Mouse (Mus musculus) midbrain, postnatal 0 days (tissue): ENCODE measurements around the gene Inhbe. TPM values are rescaled to one million over a fixed set of nuclear protein-coding genes. Genes with fewer than 3 reads are reported as not detected.

Experiments used
- ATAC-seq: fragments of 200-750 bp; cut with Nextera tagmentation; 2 replicates; pipeline ENCODE4 v1.8.0; 2017; ENCODE audit warnings: moderate number of reproducible peaks, mild to moderate bottlenecking, moderate TSS enrichment, moderate library complexity; ENCODE audit not compliant: low FRiP score
- DNase-seq: peaks from one replicate; pipeline ENCODE4 v3.0.0-alpha.2; 2015; ENCODE audit warnings: low spot score
- H3K27ac ChIP-seq: fragments of 300-500 bp; sonication (generic); 2 replicates; pipeline ENCODE4 v1.5.1; 2014; ENCODE audit warnings: low read depth, mild to moderate bottlenecking, low read length, mixed read lengths
- H3K27me3 ChIP-seq: fragments of 300-500 bp; sonication (generic); 2 replicates; pipeline ENCODE4 v1.6.1; 2014; ENCODE audit warnings: low read length, control low read depth, mixed read lengths; ENCODE audit not compliant: insufficient read depth
- H3K36me3 ChIP-seq: fragments of 300-500 bp; sonication (generic); 2 replicates; pipeline ENCODE4 v1.6.1; 2014; ENCODE audit warnings: low read length, control low read depth, mixed read lengths; ENCODE audit not compliant: insufficient read depth
- H3K4me1 ChIP-seq: fragments of 300-500 bp; sonication (generic); 2 replicates; pipeline ENCODE4 v1.6.1; 2014; ENCODE audit warnings: mild to moderate bottlenecking, control low read depth, antibody characterized with exemption, low read length, mixed read lengths; ENCODE audit not compliant: insufficient read depth
- H3K4me2 ChIP-seq: fragments of 300-500 bp; sonication (generic); 2 replicates; pipeline ENCODE4 v1.6.1; 2014; ENCODE audit warnings: low read depth, mild to moderate bottlenecking, low read length, mixed read lengths; ENCODE audit not compliant: poor library complexity, severe bottlenecking
- H3K4me3 ChIP-seq: fragments of 300-500 bp; sonication (generic); 2 replicates; pipeline ENCODE4 v1.5.1; 2014; ENCODE audit warnings: low read depth, mild to moderate bottlenecking, low read length, moderate library complexity
- H3K9ac ChIP-seq: fragments of 300-500 bp; sonication (generic); replicated peaks from 2 replicates; pipeline ENCODE4 v1.6.1; 2014; ENCODE audit warnings: mild to moderate bottlenecking, low read length, moderate library complexity, mixed read lengths; ENCODE audit not compliant: poor library complexity, severe bottlenecking
- H3K9me3 ChIP-seq: fragments of 300-500 bp; sonication (generic); 2 replicates; pipeline ENCODE4 v1.6.1; 2016; ENCODE audit warnings: low read length, control low read depth
- CTCF ChIP-seq: IDR thresholded peaks from 2 replicates; pipeline ENCODE4 v1.5.1; 2016; ENCODE audit warnings: antibody characterized with exemption, mild to moderate bottlenecking
- WGBS: fragments of 180-500 bp; shearing (Covaris S2); extraction: QIAGEN DNeasy Blood & Tissue Kit; methylation state at CpG from one replicate; pipeline ENCODE4 v1.1.7; 2014; 5-methylcytosine and 5-hydroxymethylcytosine counted together
- polyA plus RNA-seq: library from polyadenylated mRNA; unstranded; fragments of >200 nt; fragmentation: Nextera tagmentation; extraction: Ambion mirVana; gene quantifications from 2 replicates; pipeline ENCODE4 v1.2.1, GENCODE M21; 2015
- total RNA-seq: library from RNA; depleted of rRNA; stranded (reverse); fragments of >200 nt; gene quantifications from 2 replicates; pipeline ENCODE4 v1.2.3, GENCODE M21; 2014

Inhbe gene
- total and polyA plus RNA-seq, 2 experiments from 2014 or later = not detected

DNA sequence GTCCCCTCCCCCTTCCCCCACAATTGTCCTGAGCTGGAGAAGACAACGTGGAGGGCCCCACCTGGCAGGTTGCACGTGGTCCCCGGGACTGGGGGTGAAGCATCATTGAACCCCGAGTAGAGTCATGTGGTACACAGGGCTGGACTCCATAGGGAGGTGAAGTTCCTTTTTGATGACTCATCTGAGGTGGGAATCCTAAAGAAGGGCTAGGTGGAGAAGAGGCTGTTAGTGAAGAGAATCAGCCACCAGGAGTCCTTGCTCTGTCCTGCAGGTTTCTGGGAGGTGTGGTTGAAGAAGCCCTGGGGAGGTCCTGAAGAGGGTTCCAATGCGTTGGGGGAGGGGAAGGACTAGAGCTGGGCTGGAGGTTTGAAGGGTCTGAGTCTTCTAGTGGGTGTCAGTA is 17.3 kb downstream of the Inhbe start:
- H3K36me3 ChIP-seq = no peaks in the 10 kb centered on the region
- DNase-seq = no peak
- H3K4me1 ChIP-seq = peaks cover 6% of the 10 kb centered on the region; the same call in 1 of the 2 replicates
- H3K4me2 ChIP-seq = no peak overlapping the region
- no peak overlapping the region for H3K4me3 ChIP-seq
- TF ChIP-seq CTCF = no peak
- no peak overlapping the region for H3K9ac ChIP-seq
- peaks cover 29% of the 10 kb centered on the region for H3K27me3 ChIP-seq
- no peak for ATAC-seq
- no peaks in the 10 kb centered on the region for H3K9me3 ChIP-seq
- 77% methylated on average over 5 of the region's 5 CpGs for WGBS
- no peak overlapping the region for H3K27ac ChIP-seq

DNA sequence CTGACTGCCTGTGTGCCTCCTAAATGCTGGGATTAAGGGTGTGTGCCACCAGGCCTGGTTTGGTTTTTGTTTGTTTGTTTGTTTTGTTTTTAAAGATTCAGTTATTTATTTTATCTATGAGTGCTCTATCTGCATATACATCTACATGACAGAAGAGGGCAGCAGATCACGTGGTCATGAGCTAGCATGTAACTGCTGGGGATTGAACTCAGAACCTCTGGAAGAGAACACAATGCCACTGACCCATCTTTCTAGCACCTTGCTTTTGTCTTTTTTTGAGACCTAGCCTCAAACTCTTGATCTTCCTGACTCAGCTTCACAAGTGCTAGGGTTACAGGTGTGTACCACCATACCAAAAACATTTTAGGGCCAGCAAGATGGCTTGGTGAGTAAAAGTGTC is 18.9 kb downstream of the Inhbe start:
- H3K4me1 ChIP-seq = peaks cover 6% of the 10 kb centered on the region; the same call in 1 of the 2 replicates
- DNase-seq = no peak
- peaks cover 12% of the 10 kb centered on the region for H3K27me3 ChIP-seq
- no peak for TF ChIP-seq CTCF
- no peak overlapping the region for H3K4me3 ChIP-seq
- H3K4me2 ChIP-seq = no peak overlapping the region
- no peaks in the 10 kb centered on the region for H3K9me3 ChIP-seq
- WGBS = 81% methylated on average over 1 of the region's 1 CpGs
- no peak overlapping the region for H3K9ac ChIP-seq
- H3K36me3 ChIP-seq = no peaks in the 10 kb centered on the region
- no peak for ATAC-seq
- no peak overlapping the region for H3K27ac ChIP-seq

DNA sequence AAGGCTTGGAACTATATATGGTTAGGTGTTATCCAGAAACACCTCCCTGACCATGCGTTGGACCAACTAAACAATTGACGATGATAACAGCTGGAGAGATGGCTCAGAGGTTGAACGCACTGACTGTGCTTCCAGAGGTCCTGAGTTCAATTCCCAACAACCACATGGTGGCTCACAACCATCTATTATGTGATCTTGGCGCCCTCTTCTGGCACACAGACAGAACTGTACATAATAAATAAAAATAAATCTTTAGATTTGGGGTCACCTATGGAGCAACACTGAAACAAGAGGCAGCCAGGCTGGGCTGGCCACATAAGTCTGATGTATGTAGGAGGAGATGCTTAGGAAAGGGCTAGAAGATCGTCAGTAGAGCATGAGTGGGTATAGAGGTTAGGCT is 21.1 kb downstream of the Inhbe start:
- Histone ChIP-seq H3K27me3 (peaks cover 18% of the 10 kb centered on the region), H3K27ac (no peak overlapping the region), H3K36me3 (no peaks in the 10 kb centered on the region), H3K9ac (no peak overlapping the region), H3K9me3 (no peaks in the 10 kb centered on the region), H3K4me2 (no peak overlapping the region), H3K4me3 (no peak overlapping the region), H3K4me1 (no peaks in the 10 kb centered on the region)
- peak; percentile 52 for TF ChIP-seq CTCF
- ATAC-seq (no peak), DNase-seq (no peak)
- 69% methylated on average over 5 of the region's 5 CpGs for WGBS

DNA sequence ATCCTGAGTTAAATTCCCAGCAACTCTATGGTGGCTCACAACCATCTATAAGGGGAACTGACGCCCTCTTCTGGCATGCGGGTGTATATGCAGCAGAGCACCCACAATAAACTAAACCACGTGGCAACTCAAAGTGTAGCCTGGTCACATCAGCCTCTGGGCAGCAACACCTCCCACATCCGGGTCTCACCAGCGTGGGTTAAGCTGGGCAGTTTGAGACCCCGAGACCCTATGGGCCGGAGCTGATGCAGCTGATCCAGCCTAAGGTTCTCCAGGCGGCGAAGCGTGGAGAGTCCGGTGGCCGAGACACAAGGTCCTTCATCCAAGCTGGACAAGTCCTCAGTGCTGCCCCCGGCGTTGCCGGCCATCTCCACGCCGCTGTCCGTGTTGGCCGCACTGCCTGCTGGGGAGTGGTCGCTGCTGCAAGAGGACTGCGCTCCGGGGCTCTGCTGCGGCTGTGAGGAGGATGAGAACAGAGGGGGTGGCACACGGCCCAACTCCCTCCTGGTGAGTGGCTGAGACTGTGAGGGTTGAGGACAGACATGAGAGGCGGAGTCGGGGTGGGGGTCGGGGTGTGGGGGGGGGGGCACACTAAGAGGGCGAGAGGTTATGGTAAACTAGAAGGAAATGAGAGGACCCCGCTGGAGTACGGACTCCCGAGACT is 21.9 kb downstream of the Inhbe start:
- ATAC-seq = peak; percentile 59; the same call in 1 of the 2 replicates
- peak; percentile 56 for DNase-seq

DNA sequence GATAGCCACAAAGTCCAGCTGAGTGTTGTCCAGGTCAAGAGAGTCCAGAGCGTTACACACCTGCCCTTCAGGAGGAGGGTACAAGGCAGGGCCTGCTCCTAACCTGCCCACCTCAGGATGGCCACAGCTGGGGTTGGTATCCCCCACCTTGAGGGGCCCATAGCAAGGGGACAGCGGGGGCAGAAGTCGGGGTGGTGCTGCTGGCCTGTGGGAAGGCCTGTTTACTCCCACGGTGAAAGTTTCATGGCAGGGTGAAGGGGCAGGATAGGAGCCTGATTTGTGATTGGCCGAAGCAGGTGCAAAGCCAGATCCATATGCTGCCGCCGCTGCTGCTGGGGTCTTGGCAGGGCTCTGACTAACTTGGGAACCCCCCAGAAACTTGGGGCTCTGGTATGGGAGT is 24.0 kb downstream of the Inhbe start:
- no peaks in the 10 kb centered on the region for H3K36me3 ChIP-seq
- H3K27me3 ChIP-seq = peaks cover 44% of the 10 kb centered on the region
- H3K9ac ChIP-seq = no peak overlapping the region
- H3K4me2 ChIP-seq = no peak overlapping the region
- H3K27ac ChIP-seq = no peak overlapping the region
- ATAC-seq (no peak), DNase-seq (no peak)
- 89% methylated on average over 7 of the region's 7 CpGs for WGBS
- peaks cover 3% of the 10 kb centered on the region; the same call in 1 of the 2 replicates for H3K4me1 ChIP-seq
- H3K4me3 ChIP-seq = no peak overlapping the region
- no peaks in the 10 kb centered on the region for H3K9me3 ChIP-seq
- no peak for TF ChIP-seq CTCF

More for the DNA sequence above, 21.9 kb downstream of the Inhbe start:
- H3K9me3 ChIP-seq = no peaks in the 10 kb centered on the region
- H3K36me3 ChIP-seq = no peaks in the 10 kb centered on the region
- H3K4me2 ChIP-seq = peak overlapping the region; percentile 49
- H3K9ac ChIP-seq = peak overlapping the region; percentile 39; the same call in 1 of the 2 replicates
- WGBS = 21% methylated on average over 31 of the region's 31 CpGs
- no peaks in the 10 kb centered on the region for H3K4me1 ChIP-seq
- H3K4me3 ChIP-seq = peak overlapping the region; percentile 28; the same call in 1 of the 2 replicates
- peaks cover 25% of the 10 kb centered on the region for H3K27me3 ChIP-seq
- no peak overlapping the region for H3K27ac ChIP-seq
- peak; percentile 65 for TF ChIP-seq CTCF

DNA sequence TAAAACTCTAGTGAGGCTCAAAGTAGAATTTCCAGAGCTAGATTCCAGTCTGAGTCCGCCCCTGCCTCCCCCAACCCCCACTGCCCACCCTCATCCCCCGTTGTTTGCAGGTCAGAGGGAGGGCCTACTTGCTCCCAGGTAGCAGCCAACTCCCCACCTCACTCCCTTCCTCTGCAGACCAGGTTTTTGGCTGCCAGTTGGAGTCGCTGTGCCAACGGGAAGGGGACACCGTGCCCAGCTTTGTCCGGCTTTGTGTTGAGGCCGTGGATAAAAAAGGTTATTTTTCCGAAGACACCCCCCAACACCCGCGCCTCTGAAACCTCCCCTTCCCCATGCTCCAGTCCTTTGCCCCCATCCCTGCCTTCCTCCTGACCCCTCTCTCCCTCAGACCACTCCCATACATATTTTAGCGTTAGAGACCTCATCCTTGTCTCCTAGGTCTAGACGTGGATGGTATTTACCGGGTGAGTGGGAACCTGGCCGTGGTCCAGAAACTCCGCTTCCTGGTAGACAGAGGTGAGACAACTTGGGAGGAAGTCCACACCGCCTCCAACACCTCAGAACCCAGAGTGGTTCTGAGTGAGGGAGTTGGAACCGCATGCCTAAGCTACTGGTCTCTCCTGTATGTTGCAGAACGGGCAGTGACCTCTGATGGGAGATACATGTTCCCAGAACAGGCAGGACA is 26.6 kb downstream of the Inhbe start:
- Histone ChIP-seq H3K36me3 (no peaks in the 10 kb centered on the region), H3K9me3 (no peaks in the 10 kb centered on the region), H3K4me2 (no peak overlapping the region), H3K27me3 (peaks cover 61% of the 10 kb centered on the region), H3K4me3 (no peak overlapping the region), H3K4me1 (peaks cover 3% of the 10 kb centered on the region; the same call in 1 of the 2 replicates), H3K9ac (no peak overlapping the region), H3K27ac (no peak overlapping the region)
- 54% methylated on average over 18 of the region's 18 CpGs for WGBS
- ATAC-seq (no peak), DNase-seq (no peak)
- no peak for TF ChIP-seq CTCF
